Mouse (Mus musculus) right cerebral cortex, postnatal 10 days (tissue): Measurements from ENCODE around the gene Mprip.

Experiments
- DNase-seq, 2 experiments: peaks; one replicate each; pipeline ENCODE4 v3.0.0; 2021; ENCODE audit warnings: low spot score in 2 of 2

Mprip gene

DNA sequence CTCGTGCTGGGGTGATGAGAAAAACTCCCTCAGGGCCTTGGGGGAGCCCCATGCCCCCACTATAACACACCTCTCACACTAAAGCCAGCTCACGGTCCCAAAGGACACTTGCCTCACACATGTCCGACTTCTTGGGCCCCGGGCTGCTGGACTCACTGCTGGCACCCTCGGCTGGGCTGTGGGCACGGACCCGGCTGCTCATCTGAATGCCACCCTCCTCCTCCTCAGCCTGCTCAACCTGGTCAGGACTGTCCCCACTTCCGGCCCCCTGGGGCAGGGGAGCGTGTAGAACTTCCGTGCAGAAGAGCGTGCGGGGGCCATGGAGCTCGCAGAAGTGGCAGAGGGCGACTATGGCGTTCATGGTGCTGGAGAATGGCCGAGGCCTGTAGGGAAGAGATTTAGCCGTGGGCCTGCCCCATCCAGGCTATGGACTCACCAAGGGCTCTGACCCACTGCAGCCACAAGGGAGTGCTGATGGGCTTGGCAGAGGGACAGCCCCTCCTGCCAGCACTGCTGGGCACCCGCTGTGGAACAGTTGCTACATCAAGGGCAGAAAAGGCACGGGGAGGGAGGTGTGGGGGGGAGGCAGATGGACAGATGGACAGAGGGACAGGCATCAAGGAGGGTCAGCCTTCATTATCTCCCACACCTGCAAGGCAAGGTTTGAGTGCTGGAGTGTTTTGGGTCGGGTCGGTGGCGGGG lies 143.5 kb downstream of the Mprip start:
- no peak for DNase-seq

DNA sequence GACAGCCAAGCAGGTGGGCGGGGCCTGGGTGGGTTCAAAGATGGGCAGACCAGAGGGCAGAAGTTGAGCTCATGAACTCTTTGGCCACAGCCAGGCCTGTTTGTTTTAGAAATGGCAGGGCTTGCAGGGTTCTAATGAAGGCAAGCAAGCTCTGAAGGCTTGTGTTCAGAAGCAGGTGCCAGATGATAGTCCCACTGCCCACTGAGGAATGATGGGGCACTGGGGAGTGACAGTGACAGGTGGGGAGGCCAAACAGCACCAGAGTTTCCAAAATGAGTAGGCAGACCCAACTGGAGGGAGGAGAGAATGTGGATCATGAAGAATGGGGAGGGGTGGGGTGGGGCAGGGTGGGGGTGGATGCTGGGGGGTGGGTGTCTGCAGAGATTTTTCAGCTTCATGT lies 144.2 kb downstream of the Mprip start:
- no peak for DNase-seq

GRCm38 (mm10) chr11:59805656-59806055 lies 144.6 kb downstream of the Mprip start:
- no peak for DNase-seq

DNA sequence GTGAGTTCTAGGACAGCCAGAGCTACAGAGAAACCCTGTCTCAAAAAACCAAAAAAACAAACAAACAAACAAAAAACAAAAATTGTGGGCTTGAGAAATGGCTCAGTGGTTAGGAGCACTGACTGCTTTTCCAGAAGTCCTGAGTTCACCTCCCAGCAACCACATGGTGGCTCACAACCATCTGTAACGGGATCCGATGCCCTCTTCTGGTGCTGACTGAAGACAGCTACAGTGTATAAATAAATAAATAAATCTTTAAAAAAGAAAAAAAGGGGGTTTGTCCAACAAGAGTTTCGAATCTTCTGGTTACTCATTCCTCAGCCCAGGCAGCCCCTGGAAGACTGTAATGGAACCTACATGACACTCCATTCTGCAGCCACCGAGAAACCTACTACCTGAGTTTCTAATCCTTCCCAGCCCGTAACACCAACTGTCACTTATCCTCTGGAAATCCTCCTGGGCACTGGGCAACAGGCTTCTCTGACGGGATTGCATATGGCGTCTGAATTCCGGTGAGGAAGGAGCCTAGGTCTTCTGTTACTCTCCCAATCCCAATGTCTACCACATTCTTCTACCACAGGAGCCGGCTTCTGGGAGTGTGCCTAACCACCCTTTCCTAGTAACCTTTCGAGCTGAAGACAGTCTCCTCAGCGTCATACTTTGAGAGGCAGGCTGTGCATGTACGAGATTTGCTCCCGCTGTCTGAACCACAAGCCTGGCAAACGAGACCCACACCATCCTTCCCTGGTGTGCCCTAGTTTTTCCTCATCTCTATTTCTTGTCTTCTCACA lies 147.3 kb downstream of the Mprip start:
- no peak for DNase-seq

GRCm38 (mm10) chr11:59809071-59809669 lies 148.1 kb downstream of the Mprip start:
- DNase-seq, result no peak

- peak; percentile 88 to 89 for DNase-seq
These were observed 148.8 kb downstream of the Mprip start, which contains the start of gene Flcn for GRCm38 (mm10) chr11:59809670-59810474. Gene Flcn, minus strand, starts transcription at chr11:59810016.

DNA sequence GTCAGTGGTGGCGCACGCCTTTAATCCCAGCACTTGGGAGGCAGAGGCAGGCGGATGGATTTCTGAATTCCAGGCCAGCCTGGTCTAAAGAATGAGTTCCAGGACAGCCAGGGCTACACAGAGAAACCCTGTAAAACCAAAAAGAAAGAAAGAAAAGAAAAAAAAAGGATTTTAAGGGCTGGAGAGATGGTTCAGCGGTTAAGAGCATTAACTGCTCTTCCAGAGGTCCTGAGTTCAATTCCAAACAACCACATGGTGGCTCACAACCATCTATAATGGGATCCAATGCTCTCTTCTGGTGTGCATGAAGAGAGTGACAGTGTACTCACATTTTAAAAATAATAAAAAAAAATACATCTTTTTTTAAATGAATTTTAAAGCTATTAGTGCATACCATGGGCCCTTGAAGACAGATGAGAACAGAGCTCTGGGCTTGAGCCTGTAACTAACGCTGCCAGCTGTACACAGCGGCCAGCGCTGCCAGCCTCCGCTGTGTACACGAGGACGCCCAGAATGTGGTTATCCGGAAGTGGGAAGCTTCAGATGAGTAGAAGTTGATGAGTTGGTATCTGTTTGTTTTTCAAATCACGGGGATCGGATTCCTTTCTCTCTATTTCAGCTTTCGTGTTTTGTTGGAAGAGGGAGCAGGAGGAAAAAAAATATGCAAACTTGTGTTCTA lies 149.5 kb downstream of the Mprip start:
- DNase-seq, result no peak

GRCm38 (mm10) chr11:59811211-59811610 lies 150.1 kb downstream of the Mprip start:
- DNase-seq, result no peak

- DNase-seq, result no peak
These were observed 152.2 kb downstream of the Mprip start for GRCm38 (mm10) chr11:59813276-59813675.

GRCm38 (mm10) chr11:59814311-59814710 lies 153.2 kb downstream of the Mprip start:
- DNase-seq, result no peak

- DNase-seq, result no peak
These were observed 153.8 kb downstream of the Mprip start for GRCm38 (mm10) chr11:59814936-59815335.

DNA sequence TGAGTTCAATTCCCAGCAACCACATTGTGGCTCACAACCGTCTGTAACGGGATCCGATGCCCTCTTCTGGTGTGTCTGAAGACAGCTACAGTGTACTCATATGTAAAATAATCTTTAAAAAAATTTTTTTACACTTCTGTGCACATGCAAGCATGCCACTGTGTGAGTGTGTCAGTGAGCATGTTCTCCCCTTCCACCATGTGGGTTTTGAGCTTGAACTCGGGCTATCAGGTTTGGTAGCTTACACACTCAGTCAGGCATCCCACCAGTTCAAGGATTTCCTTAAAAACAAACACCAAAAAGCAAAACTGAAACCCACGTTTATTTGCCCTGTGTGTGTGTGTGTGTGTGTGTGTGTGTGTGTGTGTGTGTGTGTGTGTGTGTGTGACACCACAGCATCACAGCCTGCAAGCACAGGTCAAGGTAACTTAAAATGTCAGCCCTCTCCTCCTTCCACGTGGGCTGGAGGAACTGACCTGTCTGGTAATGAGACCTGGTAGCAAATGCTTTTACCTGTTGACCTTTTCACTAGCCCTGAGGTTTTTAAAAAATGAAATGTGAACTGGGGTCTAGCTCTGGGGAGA lies 154.5 kb downstream of the Mprip start:
- DNase-seq, result no peak

DNA sequence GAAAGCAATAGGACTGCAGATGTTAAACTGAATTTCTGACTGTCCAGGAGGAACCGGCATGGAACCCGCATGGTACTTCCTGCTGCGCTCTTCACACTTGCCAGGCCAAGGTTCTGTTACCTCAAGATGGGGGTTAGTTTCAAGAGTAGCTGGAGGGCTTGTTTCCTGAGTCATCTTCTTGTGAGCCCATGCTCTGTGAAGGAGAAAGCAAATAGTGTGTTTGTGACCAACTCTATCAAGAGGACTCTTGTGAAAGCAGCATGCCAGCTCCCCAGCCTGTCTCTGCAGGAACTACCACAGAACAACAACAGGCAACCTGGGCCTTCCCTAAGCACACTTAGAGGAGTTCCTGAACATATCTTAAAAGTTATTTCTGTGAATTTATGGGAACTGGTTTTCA lies 156.8 kb downstream of the Mprip start:
- DNase-seq, result no peak

DNA sequence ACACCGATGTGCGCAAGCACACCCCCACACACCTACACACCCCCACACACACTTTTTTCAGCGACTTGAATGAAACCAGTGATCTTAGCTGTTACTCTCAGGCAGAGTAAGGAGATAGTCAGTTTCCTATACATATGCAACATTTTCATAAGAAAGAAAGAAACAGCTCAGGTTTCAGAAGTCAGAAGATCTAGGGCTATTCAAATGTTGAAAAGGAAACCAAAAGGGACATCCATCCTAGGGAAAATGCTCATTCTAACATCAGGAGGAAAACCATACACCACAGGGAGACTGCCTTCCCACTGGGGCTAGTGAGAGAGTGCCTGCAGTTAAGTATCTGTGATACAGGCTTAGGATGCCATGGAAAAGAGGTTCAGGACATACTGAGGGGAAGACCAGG lies 160.5 kb downstream of the Mprip start:
- DNase-seq, result no peak
